Mouse (Mus musculus) brain, embryonic 14.5 days (tissue): Measurements from ENCODE around the gene Hsd17b13. TPM values are rescaled to one million over a fixed set of nuclear protein-coding genes. Genes with fewer than 3 reads are reported as not detected.
"Not testable (repeated sequence)": the region's sequence is repeated elsewhere in the genome, so short reads cannot be mapped to it uniquely, and the experiment has no call there.

ENCODE experiments used
- DNase-seq: peaks from one replicate; pipeline ENCODE4 v3.0.0-alpha.2; 2011; ENCODE audit warnings: low read depth
- CTCF ChIP-seq: fragments of 200-500 bp; IDR thresholded peaks from 2 replicates; pipeline ENCODE4 v1.5.1; 2012; ENCODE audit warnings: inconsistent platforms, mild to moderate bottlenecking, moderate library complexity, borderline replicate concordance; ENCODE audit not compliant: insufficient read depth, insufficient read length; ENCODE audit errors: extremely low read depth
- POLR2A ChIP-seq: fragments of 200-500 bp; IDR thresholded peaks from 2 replicates; pipeline ENCODE4 v1.6.1; 2012; ENCODE audit warnings: mild to moderate bottlenecking, inconsistent platforms, borderline replicate concordance; ENCODE audit not compliant: poor library complexity, insufficient read depth, insufficient read length, severe bottlenecking; ENCODE audit errors: extremely low read depth
- polyA plus RNA-seq: library from polyadenylated mRNA; depleted of rRNA; stranded (reverse); fragments of >200 nt; gene quantifications from 2 replicates; pipeline ENCODE4 v1.2.3, GENCODE M21; 2012

The Hsd17b13 gene
- polyA plus RNA-seq, 1 experiment: not detected

GRCm38 (mm10) chr5:103972801-103973200, 4.4 kb downstream of the Hsd17b13 start:
- DNase-seq: no peak
- TF ChIP-seq CTCF: no peak
- TF ChIP-seq POLR2A: no peak

GRCm38 (mm10) chr5:103972379-103972778, 4.8 kb downstream of the Hsd17b13 start:
- no peak for TF ChIP-seq POLR2A
- no peak for TF ChIP-seq CTCF
- no peak for DNase-seq

GRCm38 (mm10) chr5:103971051-103971450, 6.2 kb downstream of the Hsd17b13 start:
- TF ChIP-seq POLR2A (no peak), CTCF (no peak)
- no peak for DNase-seq

- TF ChIP-seq POLR2A (no peak), CTCF (no peak)
- no peak for DNase-seq
Observed at GRCm38 (mm10) chr5:103962935-103963429, 14.2 kb downstream of the Hsd17b13 start.

- no peak for TF ChIP-seq POLR2A
- TF ChIP-seq CTCF: no peak
- no peak for DNase-seq
Observed at GRCm38 (mm10) chr5:103954638-103955037, 22.6 kb downstream of the Hsd17b13 start.

- DNase-seq: peak; percentile 68
Observed at GRCm38 (mm10) chr5:103953135-103954083, 23.8 kb downstream of the Hsd17b13 start.

GRCm38 (mm10) chr5:103950138-103950537, 27.1 kb downstream of the Hsd17b13 start:
- DNase-seq: not testable (repeated sequence)

More at GRCm38 (mm10) chr5:103953135-103954083, 23.8 kb downstream of the Hsd17b13 start:
- TF ChIP-seq POLR2A (no peak), CTCF (no peak)

GRCm38 (mm10) chr5:103943183-103943582, 34.0 kb downstream of the Hsd17b13 start:
- peak; percentile 70 for DNase-seq
- no peak for TF ChIP-seq POLR2A
- no peak for TF ChIP-seq CTCF

GRCm38 (mm10) chr5:103939856-103940255, 37.4 kb downstream of the Hsd17b13 start:
- TF ChIP-seq CTCF (no peak), POLR2A (no peak)
- no peak for DNase-seq

- no peak for DNase-seq
- TF ChIP-seq POLR2A (no peak), CTCF (no peak)
Observed at GRCm38 (mm10) chr5:103939350-103939652, 37.9 kb downstream of the Hsd17b13 start.

GRCm38 (mm10) chr5:103938547-103939349, 38.5 kb downstream of the Hsd17b13 start:
- TF ChIP-seq POLR2A: no peak
- no peak for TF ChIP-seq CTCF
- DNase-seq: peak; percentile 96
